Mouse (Mus musculus): ENCODE results near the gene Zfp750.
A peak's percentile ranks its signal among the peaks of the same experiment; 100 is the strongest.

The Zfp750 gene

DNA sequence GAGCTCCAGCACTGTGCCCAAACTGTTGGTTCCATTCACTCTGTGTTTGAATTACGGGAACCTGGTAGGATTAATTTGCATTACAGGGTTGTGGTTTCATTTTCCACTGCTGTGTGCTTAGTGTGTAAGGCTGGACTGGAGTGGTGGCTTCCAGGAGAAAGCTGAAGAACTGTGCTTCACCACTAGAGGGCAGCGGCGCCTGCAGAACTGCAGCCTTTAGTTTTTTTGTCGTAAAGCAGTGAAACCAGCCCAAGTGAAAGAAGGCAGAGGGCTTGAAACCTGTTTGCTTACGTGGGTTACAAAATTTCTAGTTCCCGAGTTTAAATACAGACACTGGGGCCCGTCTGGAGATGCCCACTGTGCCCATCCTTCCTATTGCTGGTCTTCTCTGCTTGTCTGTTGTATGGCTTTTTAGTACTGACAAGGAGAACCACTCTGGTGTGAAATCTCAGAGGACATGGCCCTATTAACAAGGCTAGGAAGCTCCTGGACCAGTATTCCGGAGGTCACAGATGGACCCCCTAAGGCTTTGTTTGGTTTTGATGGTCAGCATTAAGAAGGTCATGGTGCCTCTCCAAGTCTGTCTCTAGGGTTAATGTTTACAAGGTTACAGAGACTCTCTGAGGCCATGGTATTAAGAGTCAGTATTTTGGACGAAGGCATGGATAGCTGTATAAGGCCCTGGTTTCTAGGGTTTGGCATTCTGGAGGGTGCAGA lies 43.3 kb downstream of the Zfp750 start:
- peak; percentile 40 for DNase-seq (ENCODE audit: low spot score)

DNA sequence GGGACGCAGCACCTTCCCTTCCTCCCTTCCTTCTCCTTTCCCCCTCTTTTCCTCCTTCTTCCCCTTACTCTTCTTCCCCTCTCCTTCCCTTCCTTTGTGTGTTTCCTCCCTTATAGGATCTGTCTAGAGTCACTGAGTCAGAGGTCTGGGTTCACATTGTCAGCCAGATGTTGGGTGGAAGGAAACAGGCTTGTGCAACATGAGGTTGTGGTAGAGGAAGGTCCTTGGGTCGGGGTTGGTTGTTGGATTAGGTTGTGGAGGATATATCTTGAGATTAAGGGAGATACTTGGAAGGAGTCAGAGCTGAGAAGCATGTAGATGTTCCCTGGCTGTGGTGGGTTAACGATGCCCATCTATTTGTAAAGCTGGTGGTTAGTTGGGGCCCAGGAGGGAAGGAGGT lies 44.3 kb downstream of the Zfp750 start:
- no peak for DNase-seq (ENCODE audit: low spot score)

DNA sequence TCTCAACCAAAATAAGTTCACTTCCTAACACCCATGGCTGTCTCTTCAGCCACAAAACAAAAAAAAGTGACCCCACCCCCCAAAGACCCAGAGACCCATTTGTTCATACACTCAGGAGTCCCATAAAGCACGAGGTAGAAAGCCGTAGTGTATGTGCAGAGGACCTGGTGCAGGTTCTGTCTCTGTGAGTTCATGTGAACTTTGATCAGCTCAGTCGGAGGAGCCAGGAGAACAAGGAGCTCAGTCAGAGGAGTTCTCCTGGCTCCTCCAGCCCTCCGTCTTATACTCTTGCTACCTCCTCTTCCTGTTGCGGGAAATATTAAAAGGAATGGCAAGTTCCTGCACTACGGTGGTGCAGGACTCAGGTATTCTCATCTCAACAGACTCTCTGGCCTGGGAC lies 51.7 kb downstream of the Zfp750 start:
- DNase-seq (ENCODE audit: low spot score) = no peak
